Mouse (Mus musculus) limb, embryonic 14.5 days (tissue): ENCODE measurements around the gene Atp8b3. TPM values are rescaled to one million over a fixed set of nuclear protein-coding genes. Genes with fewer than 3 reads are reported as not detected.

ENCODE experiments used
- ATAC-seq: fragments of 200-750 bp; cut with Nextera tagmentation; 2 replicates; pipeline ENCODE4 v1.8.0; 2017; ENCODE audit warnings: low read depth, moderate number of reproducible peaks, moderate TSS enrichment; ENCODE audit not compliant: low FRiP score
- DNase-seq: peaks from one replicate; pipeline ENCODE4 v3.0.0-alpha.2; 2015; ENCODE audit warnings: low spot score
- H3K27ac ChIP-seq: fragments of 300-500 bp; sonication (generic); replicated peaks from 2 replicates; pipeline ENCODE4 v1.5.1; 2014; ENCODE audit warnings: low read depth, mild to moderate bottlenecking, low read length, moderate library complexity, mixed read lengths
- H3K27me3 ChIP-seq: fragments of 300-500 bp; sonication (generic); 2 replicates; pipeline ENCODE4 v1.6.1; 2014; ENCODE audit warnings: low read length, mixed read lengths; ENCODE audit not compliant: control insufficient read depth, insufficient read depth
- H3K36me3 ChIP-seq: fragments of 300-500 bp; sonication (generic); 2 replicates; pipeline ENCODE4 v1.6.1; 2014; ENCODE audit warnings: mild to moderate bottlenecking, low read length, moderate library complexity, mixed read lengths; ENCODE audit not compliant: control insufficient read depth, insufficient read depth
- H3K4me1 ChIP-seq: fragments of 300-500 bp; sonication (generic); 2 replicates; pipeline ENCODE4 v1.6.1; 2014; ENCODE audit warnings: antibody characterized with exemption, low read length, mixed read lengths; ENCODE audit not compliant: control insufficient read depth, insufficient read depth
- H3K4me2 ChIP-seq: fragments of 300-500 bp; sonication (generic); replicated peaks from 2 replicates; pipeline ENCODE4 v1.6.1; 2014; ENCODE audit warnings: low read depth, mild to moderate bottlenecking, low read length, moderate library complexity; ENCODE audit not compliant: severe bottlenecking
- H3K4me3 ChIP-seq: fragments of 300-500 bp; sonication (generic); replicated peaks from 2 replicates; pipeline ENCODE4 v1.5.1; 2014; ENCODE audit warnings: low read length
- H3K9ac ChIP-seq: fragments of 300-500 bp; sonication (generic); 2 replicates; pipeline ENCODE4 v1.6.1; 2014; ENCODE audit warnings: mild to moderate bottlenecking, low read depth, low read length, moderate library complexity; ENCODE audit not compliant: severe bottlenecking
- H3K9me3 ChIP-seq: fragments of 300-500 bp; sonication (generic); 2 replicates; pipeline ENCODE4 v1.6.1; 2016; ENCODE audit warnings: low read length; ENCODE audit not compliant: control insufficient read depth
- POLR2A ChIP-seq: fragments of 200-500 bp; IDR thresholded peaks from 2 replicates; pipeline ENCODE4 v1.8.0; 2012; ENCODE audit warnings: inconsistent platforms, mild to moderate bottlenecking, moderate library complexity, borderline replicate concordance; ENCODE audit not compliant: insufficient read depth, insufficient read length; ENCODE audit errors: extremely low read depth
- WGBS: fragments of 180-500 bp; shearing (Covaris S2); extraction: QIAGEN DNeasy Blood & Tissue Kit; methylation state at CpG from one replicate; pipeline ENCODE4 v1.1.7; 2014; 5-methylcytosine and 5-hydroxymethylcytosine counted together
- polyA plus RNA-seq, 2 experiments: library from polyadenylated mRNA; depleted of rRNA in 1 of 2; stranded (reverse) in 1 of 2; unstranded in 1 of 2; fragments of >200 nt; fragmentation: Nextera tagmentation in 1 of 2; extraction: Ambion mirVana in 1 of 2; gene quantifications; 2 replicates each; pipeline versions ENCODE4 v1.2.1 to v1.2.3; 2012 to 2014

Atp8b3 gene
- polyA plus RNA-seq, 2 experiments, result 0.14 to 0.30 TPM

GRCm38 (mm10) chr10:80566375-80567092 is 27.6 kb upstream of the Atp8b3 start:
- Histone ChIP-seq H3K27me3 (no peaks in the 10 kb centered on the region), H3K4me2 (no peak overlapping the region), H3K9ac (no peak overlapping the region), H3K4me3 (no peak overlapping the region), H3K4me1 (peaks cover 21% of the 10 kb centered on the region), H3K9me3 (no peaks in the 10 kb centered on the region), H3K36me3 (peaks cover 22% of the 10 kb centered on the region), H3K27ac (no peak overlapping the region)
- peak; percentile 76 for DNase-seq
- peak; percentile 40; the same call in 1 of the 2 replicates for ATAC-seq
- TF ChIP-seq POLR2A, result no peak
- WGBS, result 28% methylated on average over 17 of the region's 17 CpGs

- H3K36me3 ChIP-seq, result 0 out of 2 replicates have a peak, but pooled peaks cover 11% of the 10 kb centered on the region
- TF ChIP-seq POLR2A, result no peak; the same call in 1 of the 2 replicates
- H3K9ac ChIP-seq, result peak within 1 kb of the TSS; percentile 95
- no peaks in the 10 kb centered on the region for H3K9me3 ChIP-seq
- H3K27ac ChIP-seq, result peak within 1 kb of the TSS; percentile 94
- peaks cover 17% of the 10 kb centered on the region for H3K4me1 ChIP-seq
- no peaks in the 10 kb centered on the region for H3K27me3 ChIP-seq
- peak; percentile 91 for ATAC-seq
- H3K4me3 ChIP-seq, result peak within 1 kb of the TSS; percentile 99
- DNase-seq, result peak; percentile 96
- under 1% methylated on average over 63 of the region's 72 CpGs for WGBS
- H3K4me2 ChIP-seq, result peak within 1 kb of the TSS; percentile 76
These were observed 22.4 kb upstream of the Atp8b3 start, which contains the start of gene Rexo1 for GRCm38 (mm10) chr10:80561116-80561944. TSS of gene Rexo1 (minus strand) at chr10:80561560.

GRCm38 (mm10) chr10:80560621-80561020 is 21.7 kb upstream of the Atp8b3 start:
- 1% methylated on average over 13 of the region's 13 CpGs for WGBS
- DNase-seq (no peak), ATAC-seq (no peak)
- Histone ChIP-seq H3K27me3 (no peaks in the 10 kb centered on the region), H3K4me1 (peaks cover 17% of the 10 kb centered on the region), H3K4me3 (peak overlapping the region; percentile 99), H3K27ac (no peak overlapping the region), H3K36me3 (0 out of 2 replicates have a peak, but pooled peaks cover 5% of the 10 kb centered on the region), H3K9ac (peak overlapping the region; percentile 95), H3K4me2 (peak overlapping the region; percentile 76), H3K9me3 (no peaks in the 10 kb centered on the region)
- TF ChIP-seq POLR2A, result no peak

GRCm38 (mm10) chr10:80559431-80559830 is 20.5 kb upstream of the Atp8b3 start:
- 90% methylated on average over 7 of the region's 7 CpGs for WGBS
- H3K4me3 ChIP-seq, result no peak overlapping the region
- ATAC-seq, result no peak
- no peaks in the 10 kb centered on the region for H3K27me3 ChIP-seq
- H3K4me1 ChIP-seq, result peaks cover 17% of the 10 kb centered on the region
- no peak for TF ChIP-seq POLR2A
- H3K4me2 ChIP-seq, result no peak overlapping the region
- H3K27ac ChIP-seq, result no peak overlapping the region
- H3K36me3 ChIP-seq, result no peaks in the 10 kb centered on the region
- DNase-seq, result no peak
- no peak overlapping the region for H3K9ac ChIP-seq
- H3K9me3 ChIP-seq, result no peaks in the 10 kb centered on the region

GRCm38 (mm10) chr10:80557346-80557965 is 18.5 kb upstream of the Atp8b3 start:
- peak; percentile 51 for DNase-seq
- H3K4me2 ChIP-seq, result no peak overlapping the region
- H3K4me1 ChIP-seq, result peaks cover 15% of the 10 kb centered on the region
- no peak overlapping the region for H3K27ac ChIP-seq
- H3K27me3 ChIP-seq, result no peaks in the 10 kb centered on the region
- H3K36me3 ChIP-seq, result no peaks in the 10 kb centered on the region
- 32% methylated on average over 5 of the region's 5 CpGs for WGBS
- no peak overlapping the region for H3K4me3 ChIP-seq
- peak overlapping the region; percentile 22; the same call in 1 of the 2 replicates for H3K9ac ChIP-seq
- ATAC-seq, result no peak
- H3K9me3 ChIP-seq, result no peaks in the 10 kb centered on the region
- TF ChIP-seq POLR2A, result no peak
